Mouse (Mus musculus): ENCODE results near the gene Gm10153.
"Not testable (repeated sequence)": the region's sequence is repeated elsewhere in the genome, so short reads cannot be mapped to it uniquely, and the experiment has no call there.

Gene Gm10153

DNA sequence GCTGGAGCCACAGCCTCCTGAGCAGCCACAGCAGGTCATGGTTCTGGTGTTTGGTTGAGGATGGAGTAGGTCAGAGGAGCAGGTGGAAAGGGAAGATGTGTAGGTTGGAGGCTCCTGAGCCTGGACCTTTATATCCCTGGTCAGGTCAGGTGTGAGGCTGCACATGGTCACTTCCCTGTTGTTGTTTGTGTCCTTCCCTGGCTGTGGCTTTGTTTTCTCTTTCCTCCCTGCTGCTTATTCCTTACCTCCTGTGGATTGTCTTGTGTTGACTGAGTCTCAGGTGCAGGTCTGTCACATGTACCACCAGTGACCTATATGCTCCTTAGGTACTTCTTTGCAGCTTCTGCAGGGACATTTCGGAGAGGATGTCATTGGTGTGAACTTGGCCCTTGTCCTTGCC, 45.7 kb downstream of the Gm10153 start, which contains the start of gene Gm45337:
Gene Gm45337 (minus strand): TSS at position 101 of the 400 bp plus-strand sequence.
- DNase-seq (ENCODE audit: low read depth, low spot score) = no peak

DNA sequence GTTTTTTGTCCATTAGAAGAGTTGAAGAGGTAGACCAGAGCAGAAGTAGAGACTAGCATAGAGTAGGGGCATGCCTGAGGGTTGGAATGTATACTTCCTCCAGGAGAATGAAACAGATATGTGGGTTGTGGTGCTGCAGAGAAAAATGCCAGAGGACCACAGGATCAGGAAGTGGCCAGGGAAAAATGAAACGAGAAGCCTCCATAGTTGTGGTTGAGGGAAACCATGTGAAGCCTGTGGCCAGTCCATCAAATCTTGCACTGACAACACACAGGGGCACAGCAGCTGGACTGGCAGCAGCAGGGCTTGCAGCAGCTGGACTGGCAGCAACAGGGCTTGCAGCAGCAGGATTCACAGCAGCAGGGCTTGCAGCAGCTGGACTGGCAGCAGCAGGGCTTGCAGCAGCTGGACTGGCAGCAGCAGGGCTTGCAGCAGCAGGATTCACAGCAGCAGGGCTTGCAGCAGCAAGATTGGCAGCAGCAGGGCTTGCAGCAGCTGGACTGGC, 46.6 kb downstream of the Gm10153 start:
- not testable (repeated sequence) for DNase-seq (ENCODE audit: low read depth, low spot score)

DNA sequence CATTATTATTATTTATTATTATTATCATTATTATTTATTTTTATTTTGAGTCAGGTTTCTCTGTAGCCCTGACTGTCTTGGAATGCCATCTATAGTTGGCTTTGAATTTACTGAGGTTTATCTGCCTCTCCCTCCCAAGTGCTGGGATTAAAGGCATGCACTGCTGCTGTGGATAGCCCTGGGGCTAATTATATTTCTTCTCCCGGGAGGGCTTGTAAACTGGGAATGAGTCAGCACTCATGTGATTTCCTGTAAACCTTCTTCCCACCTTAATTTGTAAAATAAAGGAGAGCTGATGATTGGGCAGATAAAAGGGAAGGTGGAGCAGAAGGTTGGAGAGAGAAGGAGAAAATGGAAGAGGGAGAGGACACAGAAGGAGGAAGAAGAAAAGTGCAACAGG, 49.5 kb downstream of the Gm10153 start:
- peak; percentile 59 for DNase-seq (ENCODE audit: low read depth, low spot score)

Data from R1 (cell line).